Mouse (Mus musculus): ENCODE data around the gene 5730522E02Rik. TPM values are rescaled to one million over a fixed set of nuclear protein-coding genes. Genes with fewer than 3 reads are reported as not detected.
A peak's percentile ranks its signal among the peaks of the same experiment; 100 is the strongest.

Gene 5730522E02Rik
- total RNA-seq, 2 experiments from 2014 or later: 0.69 TPM; not detected in 1

- 0 out of 2 replicates have a peak, but pooled peaks have one; percentile 46 for ATAC-seq (ENCODE audit: poor library complexity, severe bottlenecking)
Measured at GRCm38 (mm10) chr11:26129054-26129453, 81.5 kb downstream of the 5730522E02Rik start.

- peak; percentile 76 for ATAC-seq (ENCODE audit: poor library complexity, severe bottlenecking)
Measured at GRCm38 (mm10) chr11:26128385-26128784, 82.2 kb downstream of the 5730522E02Rik start.

- no peak for ATAC-seq (ENCODE audit: poor library complexity, severe bottlenecking)
Measured at GRCm38 (mm10) chr11:26125923-26126322, 84.6 kb downstream of the 5730522E02Rik start.

- no peak for ATAC-seq (ENCODE audit: poor library complexity, severe bottlenecking)
Measured at GRCm38 (mm10) chr11:26120781-26121557, 89.6 kb downstream of the 5730522E02Rik start.

GRCm38 (mm10) chr11:26117651-26118050, 92.9 kb downstream of the 5730522E02Rik start:
- ATAC-seq (ENCODE audit: poor library complexity, severe bottlenecking): no peak

- ATAC-seq (ENCODE audit: poor library complexity, severe bottlenecking): no peak
Measured at GRCm38 (mm10) chr11:26112206-26112605, 98.4 kb downstream of the 5730522E02Rik start.

- no peak for ATAC-seq (ENCODE audit: poor library complexity, severe bottlenecking)
Measured at GRCm38 (mm10) chr11:26108647-26109046, 101.9 kb downstream of the 5730522E02Rik start.

GRCm38 (mm10) chr11:26104680-26105079, 105.9 kb downstream of the 5730522E02Rik start:
- ATAC-seq (ENCODE audit: poor library complexity, severe bottlenecking): no peak

GRCm38 (mm10) chr11:26103698-26104097, 106.9 kb downstream of the 5730522E02Rik start:
- ATAC-seq (ENCODE audit: poor library complexity, severe bottlenecking): no peak

GRCm38 (mm10) chr11:26102878-26103277, 107.7 kb downstream of the 5730522E02Rik start:
- no peak for ATAC-seq (ENCODE audit: poor library complexity, severe bottlenecking)

- no peak for ATAC-seq (ENCODE audit: poor library complexity, severe bottlenecking)
Measured at GRCm38 (mm10) chr11:26100077-26100476, 110.5 kb downstream of the 5730522E02Rik start.

GRCm38 (mm10) chr11:26098933-26099332, 111.6 kb downstream of the 5730522E02Rik start:
- no peak for ATAC-seq (ENCODE audit: poor library complexity, severe bottlenecking)

- no peak for ATAC-seq (ENCODE audit: poor library complexity, severe bottlenecking)
Measured at GRCm38 (mm10) chr11:26096095-26096494, 114.5 kb downstream of the 5730522E02Rik start.

GRCm38 (mm10) chr11:26088993-26089392, 121.6 kb downstream of the 5730522E02Rik start:
- no peak for ATAC-seq (ENCODE audit: poor library complexity, severe bottlenecking)

- ATAC-seq (ENCODE audit: poor library complexity, severe bottlenecking): no peak
Measured at GRCm38 (mm10) chr11:26086679-26087078, 123.9 kb downstream of the 5730522E02Rik start.

- ATAC-seq (ENCODE audit: poor library complexity, severe bottlenecking): no peak
Measured at GRCm38 (mm10) chr11:26085380-26086035, 125.1 kb downstream of the 5730522E02Rik start.

- no peak for ATAC-seq (ENCODE audit: poor library complexity, severe bottlenecking)
Measured at GRCm38 (mm10) chr11:26076335-26076734, 134.2 kb downstream of the 5730522E02Rik start.

GRCm38 (mm10) chr11:26075536-26075935, 135.0 kb downstream of the 5730522E02Rik start:
- ATAC-seq (ENCODE audit: poor library complexity, severe bottlenecking): no peak

GRCm38 (mm10) chr11:26073638-26074294, 136.8 kb downstream of the 5730522E02Rik start:
- peak; percentile 47; the same call in 1 of the 2 replicates for ATAC-seq (ENCODE audit: poor library complexity, severe bottlenecking)

- ATAC-seq (ENCODE audit: poor library complexity, severe bottlenecking): no peak
Measured at GRCm38 (mm10) chr11:26072101-26072500, 138.5 kb downstream of the 5730522E02Rik start.

- ATAC-seq (ENCODE audit: poor library complexity, severe bottlenecking): no peak
Measured at GRCm38 (mm10) chr11:26063252-26063651, 147.3 kb downstream of the 5730522E02Rik start.
